Mouse (Mus musculus): ENCODE measurements around the gene Chrnb4. TPM values are rescaled to one million over a fixed set of nuclear protein-coding genes. Genes with fewer than 3 reads are reported as not detected.

Gene Chrnb4
- polyA plus RNA-seq, 1 experiment from 2014 or later: 2.5 TPM

GRCm38 (mm10) chr9:55026275-55026663 is 22.3 kb downstream of the Chrnb4 start, which contains the start of gene Chrna3:
TSS of gene Chrna3 (minus strand) at chr9:55026562.
- peak within 1 kb of the TSS; percentile 38 for H3K4me3 ChIP-seq (ENCODE audit: low read depth, low read length)
- peak within 1 kb of the TSS; percentile 75 for H3K4me2 ChIP-seq
- peak within 1 kb of the TSS; percentile 63 for H3K9ac ChIP-seq (ENCODE audit: low read length)
- H3K27me3 ChIP-seq (ENCODE audit: control insufficient read depth, insufficient read depth, low read length): peaks cover 32% of the 10 kb centered on the region
- peak; percentile 94 for DNase-seq (ENCODE audit: low spot score, missing footprints)
- H3K9me3 ChIP-seq (ENCODE audit: control insufficient read depth, low read length): no peaks in the 10 kb centered on the region
- 0 out of 2 replicates have a peak within 1 kb of the TSS, but pooled peaks have one; percentile 5 for H3K27ac ChIP-seq (ENCODE audit: low read depth, low read length)
- peaks cover 12% of the 10 kb centered on the region for H3K4me1 ChIP-seq (ENCODE audit: control insufficient read depth, insufficient read depth, low read length)
- ATAC-seq (ENCODE audit: low FRiP score): peak; percentile 61
- no peaks in the 10 kb centered on the region for H3K36me3 ChIP-seq (ENCODE audit: control insufficient read depth, insufficient read depth, low read length)
- WGBS: under 1% methylated on average over 35 of the region's 39 CpGs

- H3K27ac ChIP-seq (ENCODE audit: low read depth, low read length): no peak overlapping the region
- H3K27me3 ChIP-seq (ENCODE audit: control insufficient read depth, insufficient read depth, low read length): peaks cover 32% of the 10 kb centered on the region
- H3K36me3 ChIP-seq (ENCODE audit: control insufficient read depth, insufficient read depth, low read length): no peaks in the 10 kb centered on the region
- peak overlapping the region; percentile 75 for H3K4me2 ChIP-seq
- peak overlapping the region; percentile 38 for H3K4me3 ChIP-seq (ENCODE audit: low read depth, low read length)
- no peaks in the 10 kb centered on the region for H3K9me3 ChIP-seq (ENCODE audit: control insufficient read depth, low read length)
- 10% methylated on average over 38 of the region's 38 CpGs for WGBS
- no peak for DNase-seq (ENCODE audit: low spot score, missing footprints)
- H3K4me1 ChIP-seq (ENCODE audit: control insufficient read depth, insufficient read depth, low read length): peaks cover 8% of the 10 kb centered on the region
- peak; percentile 18; the same call in 1 of the 2 replicates for ATAC-seq (ENCODE audit: low FRiP score)
- peak overlapping the region; percentile 63 for H3K9ac ChIP-seq (ENCODE audit: low read length)
These were observed 22.9 kb downstream of the Chrnb4 start for GRCm38 (mm10) chr9:55025534-55026274.

- no peaks in the 10 kb centered on the region for H3K36me3 ChIP-seq (ENCODE audit: control insufficient read depth, insufficient read depth, low read length)
- 40% methylated on average over 13 of the region's 13 CpGs for WGBS
- H3K4me3 ChIP-seq (ENCODE audit: low read depth, low read length): no peak overlapping the region
- H3K4me1 ChIP-seq (ENCODE audit: control insufficient read depth, insufficient read depth, low read length): peaks cover 8% of the 10 kb centered on the region; the same call in 1 of the 2 replicates
- ATAC-seq (ENCODE audit: low FRiP score) (peak; percentile 30; the same call in 1 of the 2 replicates), DNase-seq (ENCODE audit: low spot score, missing footprints) (peak; percentile 98)
- no peaks in the 10 kb centered on the region for H3K9me3 ChIP-seq (ENCODE audit: control insufficient read depth, low read length)
- no peak overlapping the region for H3K4me2 ChIP-seq
- H3K27ac ChIP-seq (ENCODE audit: low read depth, low read length): no peak overlapping the region
- H3K27me3 ChIP-seq (ENCODE audit: control insufficient read depth, insufficient read depth, low read length): peaks cover 32% of the 10 kb centered on the region
- H3K9ac ChIP-seq (ENCODE audit: low read length): no peak overlapping the region
These were observed 24.5 kb downstream of the Chrnb4 start for GRCm38 (mm10) chr9:55023902-55024583.

DNA sequence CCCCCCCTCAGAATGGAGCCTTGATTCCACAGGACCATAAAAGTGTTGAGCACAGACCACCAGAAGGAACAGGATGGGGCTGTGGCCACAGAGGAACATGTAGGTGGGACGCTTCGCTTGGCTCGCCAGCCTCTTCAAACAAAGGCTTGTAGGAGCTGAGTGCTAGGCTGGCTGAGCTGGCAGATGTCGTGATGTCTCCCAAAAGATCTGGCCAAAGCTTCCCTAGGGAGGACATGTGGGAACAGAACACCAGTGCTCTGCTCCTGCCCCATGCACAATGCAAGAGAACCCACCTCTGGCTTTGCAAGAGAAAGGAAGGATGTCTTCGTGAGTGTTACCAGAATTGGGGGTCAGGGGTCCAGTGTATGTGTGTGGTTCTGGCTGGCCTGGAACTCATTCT is 25.3 kb downstream of the Chrnb4 start:
- DNase-seq (ENCODE audit: low spot score, missing footprints): peak; percentile 83
- Histone ChIP-seq H3K9ac (ENCODE audit: low read length) (no peak overlapping the region), H3K27me3 (ENCODE audit: control insufficient read depth, insufficient read depth, low read length) (peaks cover 32% of the 10 kb centered on the region), H3K4me1 (ENCODE audit: control insufficient read depth, insufficient read depth, low read length) (peaks cover 8% of the 10 kb centered on the region; the same call in 1 of the 2 replicates), H3K4me2 (no peak overlapping the region), H3K36me3 (ENCODE audit: control insufficient read depth, insufficient read depth, low read length) (no peaks in the 10 kb centered on the region), H3K4me3 (ENCODE audit: low read depth, low read length) (no peak overlapping the region), H3K27ac (ENCODE audit: low read depth, low read length) (no peak overlapping the region), H3K9me3 (ENCODE audit: control insufficient read depth, low read length) (no peaks in the 10 kb centered on the region)
- WGBS: 84% methylated on average over 5 of the region's 5 CpGs
- ATAC-seq (ENCODE audit: low FRiP score): no peak

GRCm38 (mm10) chr9:55016926-55017325 is 31.7 kb downstream of the Chrnb4 start:
- Histone ChIP-seq H3K9ac (ENCODE audit: low read length) (no peak overlapping the region), H3K27ac (ENCODE audit: low read depth, low read length) (no peak overlapping the region), H3K4me1 (ENCODE audit: control insufficient read depth, insufficient read depth, low read length) (no peaks in the 10 kb centered on the region), H3K4me3 (ENCODE audit: low read depth, low read length) (no peak overlapping the region), H3K36me3 (ENCODE audit: control insufficient read depth, insufficient read depth, low read length) (no peaks in the 10 kb centered on the region), H3K9me3 (ENCODE audit: control insufficient read depth, low read length) (no peaks in the 10 kb centered on the region), H3K27me3 (ENCODE audit: control insufficient read depth, insufficient read depth, low read length) (no peaks in the 10 kb centered on the region), H3K4me2 (no peak overlapping the region)
- WGBS: 85% methylated on average over 3 of the region's 3 CpGs
- no peak for ATAC-seq (ENCODE audit: low FRiP score)
- peak; percentile 53 for DNase-seq (ENCODE audit: low spot score, missing footprints)

DNA sequence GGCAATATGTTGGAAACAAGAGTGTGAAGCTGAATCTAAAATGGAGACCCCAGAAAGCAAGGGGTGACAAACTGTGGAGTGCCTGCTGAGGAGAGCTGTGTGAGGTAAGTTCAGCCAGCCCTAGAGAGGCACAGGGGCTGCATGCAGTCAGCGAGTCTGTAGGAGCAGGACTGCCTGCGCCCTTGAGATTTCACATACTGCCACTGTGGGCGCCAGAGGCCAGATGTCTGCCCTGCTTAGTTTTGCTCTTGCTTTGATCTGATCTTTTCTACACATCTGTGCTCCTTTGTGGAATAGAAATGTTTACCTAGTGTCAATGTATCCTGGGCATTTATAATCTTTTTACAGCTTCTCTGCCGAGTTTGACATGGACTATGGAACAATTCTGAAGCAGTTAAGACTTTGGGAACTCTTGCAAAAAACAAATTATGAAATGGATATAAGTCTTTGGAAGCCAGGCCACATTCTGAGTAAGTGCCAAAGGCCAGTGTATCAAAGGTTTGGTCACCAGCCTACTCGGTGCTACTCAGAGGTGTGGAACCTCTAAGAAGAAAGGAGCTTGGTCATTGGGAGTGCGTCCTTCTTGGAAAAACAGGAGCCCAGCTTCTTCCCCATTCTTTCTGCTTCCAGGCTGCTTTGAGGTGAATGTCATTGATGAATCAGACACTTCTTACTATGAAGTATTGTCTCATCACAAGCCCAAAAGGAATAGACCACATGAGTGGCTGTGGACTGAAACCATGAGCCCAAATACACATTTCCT is 37.8 kb downstream of the Chrnb4 start:
- H3K9me3 ChIP-seq (ENCODE audit: control insufficient read depth, low read length): no peaks in the 10 kb centered on the region
- no peak overlapping the region for H3K27ac ChIP-seq (ENCODE audit: low read depth, low read length)
- no peak overlapping the region for H3K4me3 ChIP-seq (ENCODE audit: low read depth, low read length)
- 52% methylated on average over 6 of the region's 6 CpGs for WGBS
- DNase-seq (ENCODE audit: low spot score, missing footprints) (peak; percentile 68), ATAC-seq (ENCODE audit: low FRiP score) (no peak)
- H3K36me3 ChIP-seq (ENCODE audit: control insufficient read depth, insufficient read depth, low read length): no peaks in the 10 kb centered on the region
- no peak overlapping the region for H3K4me2 ChIP-seq
- H3K4me1 ChIP-seq (ENCODE audit: control insufficient read depth, insufficient read depth, low read length): no peaks in the 10 kb centered on the region
- H3K27me3 ChIP-seq (ENCODE audit: control insufficient read depth, insufficient read depth, low read length): no peaks in the 10 kb centered on the region
- H3K9ac ChIP-seq (ENCODE audit: low read length): no peak overlapping the region

DNA sequence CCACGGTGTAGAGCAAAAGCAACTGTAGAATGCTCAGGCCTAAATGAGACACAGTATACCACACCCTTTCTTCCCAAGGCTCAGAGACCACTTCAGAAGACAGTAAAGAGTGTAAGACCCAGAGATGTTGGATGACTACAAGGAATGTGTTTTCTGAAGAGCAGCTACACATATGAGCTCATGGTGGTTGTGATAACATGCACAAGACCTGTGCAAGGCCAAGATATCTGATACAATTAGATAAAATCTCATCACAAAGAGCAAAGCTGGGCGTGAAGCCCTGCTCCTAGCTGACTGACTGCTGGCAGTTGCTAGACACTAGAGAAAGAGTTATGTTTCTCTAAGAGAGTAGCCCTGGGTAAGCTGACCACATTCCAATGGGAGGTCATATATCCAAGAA is 38.9 kb downstream of the Chrnb4 start:
- WGBS: 81% methylated on average over 2 of the region's 2 CpGs
- H3K9ac ChIP-seq (ENCODE audit: low read length): no peak overlapping the region
- ATAC-seq (ENCODE audit: low FRiP score) (no peak), DNase-seq (ENCODE audit: low spot score, missing footprints) (no peak)
- no peaks in the 10 kb centered on the region for H3K9me3 ChIP-seq (ENCODE audit: control insufficient read depth, low read length)
- H3K27ac ChIP-seq (ENCODE audit: low read depth, low read length): no peak overlapping the region
- no peaks in the 10 kb centered on the region for H3K36me3 ChIP-seq (ENCODE audit: control insufficient read depth, insufficient read depth, low read length)
- H3K4me2 ChIP-seq: no peak overlapping the region
- no peaks in the 10 kb centered on the region for H3K4me1 ChIP-seq (ENCODE audit: control insufficient read depth, insufficient read depth, low read length)
- H3K27me3 ChIP-seq (ENCODE audit: control insufficient read depth, insufficient read depth, low read length): no peaks in the 10 kb centered on the region
- no peak overlapping the region for H3K4me3 ChIP-seq (ENCODE audit: low read depth, low read length)

GRCm38 (mm10) chr9:55003609-55004008 is 45.0 kb downstream of the Chrnb4 start:
- H3K4me3 ChIP-seq (ENCODE audit: low read depth, low read length): no peak overlapping the region
- no peak for ATAC-seq (ENCODE audit: low FRiP score)
- H3K27me3 ChIP-seq (ENCODE audit: control insufficient read depth, insufficient read depth, low read length): no peaks in the 10 kb centered on the region
- H3K36me3 ChIP-seq (ENCODE audit: control insufficient read depth, insufficient read depth, low read length): no peaks in the 10 kb centered on the region
- H3K9ac ChIP-seq (ENCODE audit: low read length): no peak overlapping the region
- H3K9me3 ChIP-seq (ENCODE audit: control insufficient read depth, low read length): no peaks in the 10 kb centered on the region
- DNase-seq (ENCODE audit: low spot score, missing footprints): no peak
- H3K27ac ChIP-seq (ENCODE audit: low read depth, low read length): no peak overlapping the region
- H3K4me1 ChIP-seq (ENCODE audit: control insufficient read depth, insufficient read depth, low read length): no peaks in the 10 kb centered on the region
- WGBS: 78% methylated on average over 4 of the region's 4 CpGs
- H3K4me2 ChIP-seq: no peak overlapping the region

Data from midbrain, embryonic 11.5 days (tissue).